Mouse (Mus musculus): ENCODE data around the gene Apol8.

Apol8 gene

DNA sequence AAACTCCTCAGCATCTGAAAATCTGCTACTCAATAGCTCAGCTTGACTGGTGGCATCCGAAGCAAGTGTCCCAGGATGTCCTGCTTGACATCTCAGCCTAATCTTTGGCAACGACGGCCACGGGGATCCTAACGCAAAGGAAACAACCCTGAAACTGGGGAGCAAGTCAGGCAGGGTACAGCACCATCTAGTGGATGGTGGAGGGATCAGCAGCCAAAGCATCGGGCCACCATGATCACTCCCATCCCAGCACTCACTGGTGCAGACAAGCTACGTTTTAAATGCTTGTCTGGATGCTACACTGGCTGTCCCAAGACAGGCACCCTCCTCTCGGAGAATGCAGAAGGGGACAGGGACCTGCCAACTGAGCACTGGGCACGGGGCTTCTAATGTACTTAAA is at the start of gene Apol8:
TSS of gene Apol8 (minus strand) at position 156 of the 400 bp plus-strand sequence.
- in situ Hi-C loops (cut with MboI, MseI), result no loop called here

DNA sequence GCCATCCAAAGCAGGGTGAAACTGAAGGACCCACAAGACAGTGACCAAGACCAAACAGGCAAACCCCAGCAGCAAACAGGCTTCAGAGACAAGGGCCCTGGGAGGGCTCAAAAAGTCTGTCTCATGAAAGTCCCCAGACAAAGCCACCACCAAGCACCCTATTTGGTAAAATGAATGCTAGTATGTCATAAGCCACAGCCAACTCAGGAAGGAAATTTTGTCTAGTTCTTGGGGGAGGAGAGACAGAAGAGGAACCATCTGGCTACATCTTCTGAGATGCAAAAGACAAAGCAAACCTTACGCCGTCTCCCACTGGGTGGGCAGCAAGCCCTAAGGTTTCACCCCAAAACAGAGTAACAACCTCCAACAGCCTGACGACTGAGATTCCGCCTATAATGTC is 48.9 kb upstream of the Apol8 start:
- in situ Hi-C loops (cut with MboI, MseI), result no loop called here

DNA sequence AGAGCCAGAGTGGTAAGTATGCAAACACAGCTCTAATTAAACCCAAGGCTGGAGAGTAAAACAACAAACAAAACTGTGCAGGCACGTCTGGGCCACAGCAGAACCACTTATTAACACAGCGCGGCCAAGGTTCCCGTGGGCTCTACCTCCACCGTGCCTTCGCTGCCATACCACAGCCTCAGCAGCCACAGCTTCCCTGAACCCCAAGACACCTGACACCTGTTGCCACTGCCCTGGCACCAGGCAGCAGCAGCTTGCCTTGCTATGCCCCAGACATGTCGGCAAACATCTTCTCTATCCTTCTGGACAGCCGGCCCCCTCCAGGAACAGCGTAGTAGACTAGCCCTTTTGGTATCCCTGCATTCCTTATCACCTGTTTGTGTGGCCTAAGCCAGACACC is 48.1 kb upstream of the Apol8 start:
- in situ Hi-C loops (cut with MboI, MseI), result loop anchor here (5.0 kb wide), 1 partner anchor 32 kb away; no protein-coding TSS in a partner anchor

DNA sequence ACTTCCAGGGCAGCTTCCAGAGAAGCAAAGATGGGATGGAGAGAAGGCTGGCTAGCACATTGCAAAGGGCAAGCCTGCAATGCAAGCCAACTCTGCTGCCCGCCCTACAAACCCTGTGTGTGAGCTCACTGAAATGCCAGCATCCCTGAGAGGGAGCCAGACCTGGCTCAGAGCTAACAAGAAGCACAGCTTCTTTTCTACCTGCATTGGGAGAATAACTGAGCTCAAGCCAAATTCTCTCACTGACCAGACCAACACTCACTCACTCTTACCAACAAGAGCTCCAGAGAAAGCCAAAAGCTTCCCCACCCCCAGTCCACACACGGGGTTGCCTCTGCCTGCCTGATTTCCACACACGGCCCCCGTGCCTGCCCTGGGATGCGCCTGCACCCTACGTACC is 47.7 kb upstream of the Apol8 start:
- in situ Hi-C loops (cut with MboI, MseI), result loop anchor here (5.0 kb wide), 1 partner anchor 33 kb away; no protein-coding TSS in a partner anchor

DNA sequence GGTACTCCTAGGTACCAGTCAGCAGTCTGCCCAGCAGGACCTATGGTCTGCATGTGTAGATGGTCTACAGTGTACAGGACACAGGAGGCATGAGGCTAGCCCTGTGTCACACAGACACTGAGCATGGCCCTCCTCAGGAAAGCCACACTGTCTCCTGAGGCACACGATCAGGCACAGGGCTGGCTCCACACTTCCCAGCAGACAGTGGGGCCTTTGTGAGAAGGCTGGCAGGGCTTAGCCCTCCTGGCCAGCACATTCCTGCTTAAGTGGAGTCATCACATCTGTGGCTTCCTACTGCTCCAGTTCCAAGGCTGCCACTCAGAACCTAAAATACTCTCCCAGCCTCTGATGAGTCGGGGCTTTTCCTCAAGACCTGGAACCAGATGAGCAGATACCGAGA is 46.9 kb upstream of the Apol8 start:
- in situ Hi-C loops (cut with MboI, MseI), result loop anchor here (5.0 kb wide), 1 partner anchor 34 kb away; no protein-coding TSS in a partner anchor

DNA sequence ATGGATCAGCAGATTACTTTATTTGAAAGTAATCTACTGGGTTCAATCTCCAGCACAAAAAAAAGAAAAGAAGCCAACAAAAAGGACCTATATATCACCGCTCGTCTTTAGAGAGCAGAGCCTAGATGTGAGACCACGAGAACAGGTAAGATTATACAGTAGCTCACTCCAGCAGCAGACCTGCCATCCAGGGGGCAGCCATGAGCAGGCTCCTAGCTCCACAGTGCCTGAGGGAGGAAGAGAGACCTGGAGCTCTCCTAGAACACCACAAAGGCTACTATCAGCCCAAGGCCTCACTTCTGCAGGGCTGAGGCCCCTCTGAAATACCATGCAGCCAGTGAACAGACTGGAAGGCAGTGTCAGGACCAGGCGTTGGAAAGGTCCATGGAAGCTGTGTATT is 46.2 kb upstream of the Apol8 start:
- in situ Hi-C loops (cut with MboI, MseI), result loop anchor here (5.0 kb wide), 1 partner anchor 34 kb away; no protein-coding TSS in a partner anchor

DNA sequence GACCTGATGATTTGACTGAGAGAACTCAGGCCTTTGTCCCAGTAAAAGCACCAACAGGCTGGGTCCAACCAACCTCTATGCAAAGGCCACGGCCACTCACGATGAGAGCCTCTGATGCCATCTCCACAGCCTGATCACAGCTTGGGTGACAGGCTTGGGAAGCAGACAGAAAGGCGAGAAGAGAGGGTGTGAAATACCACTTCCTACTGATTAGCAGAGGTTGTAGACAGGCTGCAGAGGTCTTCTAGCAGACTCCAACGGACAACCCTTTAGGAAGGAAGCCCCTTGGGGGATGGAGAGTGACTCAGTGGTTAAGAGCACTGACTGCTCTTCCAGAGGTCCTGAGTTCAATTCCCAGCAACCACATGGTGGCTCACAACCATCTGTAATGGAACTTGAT is 44.4 kb upstream of the Apol8 start:
- in situ Hi-C loops (cut with MboI, MseI), result loop anchor here (5.0 kb wide), 1 partner anchor 36 kb away; no protein-coding TSS in a partner anchor

DNA sequence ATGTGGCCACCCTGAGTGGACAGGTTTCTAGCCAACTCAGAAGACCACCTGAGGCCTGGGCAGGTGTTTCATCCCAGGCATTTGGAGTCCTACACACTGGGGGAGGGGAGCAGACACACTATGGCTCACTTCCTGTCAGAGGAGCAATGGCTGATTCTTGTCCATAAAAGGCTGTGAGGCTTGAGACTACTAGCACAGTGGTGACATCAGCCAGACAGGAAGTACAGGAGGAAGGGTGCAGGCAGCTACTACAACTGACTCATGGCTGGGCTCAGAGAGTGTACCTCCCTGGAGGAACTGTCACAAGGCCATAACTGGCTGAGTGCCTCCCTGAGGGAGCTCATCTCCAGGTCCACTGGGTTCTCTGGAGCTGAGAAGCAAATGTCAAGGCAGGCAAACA is 43.7 kb upstream of the Apol8 start:
- in situ Hi-C loops (cut with MboI, MseI), result loop anchor here (5.0 kb wide), 1 partner anchor 37 kb away; no protein-coding TSS in a partner anchor

DNA sequence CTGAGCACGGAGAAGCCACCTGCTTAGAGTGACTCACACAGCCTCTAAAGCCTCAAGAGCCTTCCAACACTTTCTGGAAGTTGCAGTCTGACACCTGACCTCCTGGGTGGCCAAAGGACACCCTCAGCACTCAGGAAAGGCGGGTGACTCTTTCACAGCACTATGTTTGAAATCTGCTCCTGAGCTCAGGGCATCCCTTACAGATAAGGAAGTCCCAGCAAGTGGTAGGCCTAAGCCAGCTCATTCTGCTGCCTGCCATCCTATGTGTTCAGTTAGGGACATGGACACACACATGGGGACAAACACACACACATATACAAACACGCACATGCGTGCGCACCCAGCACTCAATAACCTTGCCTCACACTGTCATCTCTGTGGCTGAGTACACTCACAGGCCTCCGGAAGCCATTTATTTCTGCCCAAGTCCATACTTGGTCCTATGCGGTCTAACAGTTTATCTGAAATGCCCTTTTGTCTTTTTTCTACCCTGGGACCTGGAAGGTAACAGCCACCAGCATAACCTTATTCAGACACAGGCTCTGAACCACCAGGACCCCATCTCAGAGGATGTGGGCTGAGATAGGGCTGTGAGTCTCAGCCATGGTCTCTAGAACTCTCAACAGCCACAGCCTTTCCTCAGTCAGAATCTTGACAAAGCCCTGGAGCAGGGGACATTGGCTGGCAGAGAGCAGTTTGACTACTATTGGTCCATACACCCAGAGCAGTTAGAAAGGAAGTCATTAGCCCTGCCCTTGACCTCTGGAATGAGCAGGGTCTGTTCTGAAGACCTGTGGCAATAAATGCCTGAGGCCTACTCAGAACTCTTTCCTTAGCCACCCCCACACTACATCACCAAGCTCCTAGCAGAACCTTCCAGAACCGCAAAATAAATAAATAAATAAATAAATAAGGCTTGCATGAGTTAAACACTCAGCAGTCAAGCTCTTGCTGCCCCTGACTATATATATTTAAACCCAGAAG is 43.0 kb upstream of the Apol8 start:
- in situ Hi-C loops (cut with MboI, MseI), result loop anchor here (5.0 kb wide), 1 partner anchor 38 kb away; no protein-coding TSS in a partner anchor

DNA sequence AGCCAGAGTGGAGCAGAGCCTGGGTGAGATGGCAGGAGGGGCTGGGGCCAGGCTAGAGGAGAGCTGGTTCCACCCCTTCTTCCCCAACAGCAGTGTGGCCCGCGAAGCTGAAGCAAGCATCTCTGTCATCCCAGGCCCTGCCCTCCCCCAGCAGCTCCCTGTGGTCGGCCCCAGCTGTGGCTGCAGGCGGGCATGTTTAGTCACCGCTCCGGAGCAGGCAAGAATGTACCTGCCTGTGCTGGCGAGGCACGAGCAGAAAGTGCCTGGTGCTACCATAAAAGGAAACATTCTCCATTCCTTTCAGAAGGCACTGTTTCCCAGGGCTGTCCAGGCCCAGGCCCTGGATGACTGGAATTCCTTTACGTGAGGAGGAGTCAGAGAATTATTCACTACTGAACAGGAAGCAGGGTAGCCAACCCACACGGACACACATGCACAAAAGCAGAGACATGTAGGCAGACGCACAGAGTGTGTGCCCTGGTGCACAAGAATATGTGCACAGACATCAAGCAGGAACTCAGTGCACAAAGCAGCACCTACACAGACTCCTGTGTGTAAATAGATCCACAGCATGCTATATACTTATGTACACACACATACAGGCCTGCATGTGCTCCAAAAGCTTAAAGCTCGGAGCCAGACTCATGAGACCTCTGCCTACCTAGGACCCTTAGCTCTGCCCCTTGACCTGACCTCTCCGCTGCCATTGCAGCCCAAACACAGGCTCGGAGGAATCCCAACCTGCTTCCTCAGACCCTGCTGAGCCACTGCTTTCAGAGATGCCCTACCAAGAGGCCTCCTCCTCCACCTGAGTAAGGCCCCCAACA is 42.1 kb upstream of the Apol8 start:
- in situ Hi-C loops (cut with MboI, MseI), result no loop called here

DNA sequence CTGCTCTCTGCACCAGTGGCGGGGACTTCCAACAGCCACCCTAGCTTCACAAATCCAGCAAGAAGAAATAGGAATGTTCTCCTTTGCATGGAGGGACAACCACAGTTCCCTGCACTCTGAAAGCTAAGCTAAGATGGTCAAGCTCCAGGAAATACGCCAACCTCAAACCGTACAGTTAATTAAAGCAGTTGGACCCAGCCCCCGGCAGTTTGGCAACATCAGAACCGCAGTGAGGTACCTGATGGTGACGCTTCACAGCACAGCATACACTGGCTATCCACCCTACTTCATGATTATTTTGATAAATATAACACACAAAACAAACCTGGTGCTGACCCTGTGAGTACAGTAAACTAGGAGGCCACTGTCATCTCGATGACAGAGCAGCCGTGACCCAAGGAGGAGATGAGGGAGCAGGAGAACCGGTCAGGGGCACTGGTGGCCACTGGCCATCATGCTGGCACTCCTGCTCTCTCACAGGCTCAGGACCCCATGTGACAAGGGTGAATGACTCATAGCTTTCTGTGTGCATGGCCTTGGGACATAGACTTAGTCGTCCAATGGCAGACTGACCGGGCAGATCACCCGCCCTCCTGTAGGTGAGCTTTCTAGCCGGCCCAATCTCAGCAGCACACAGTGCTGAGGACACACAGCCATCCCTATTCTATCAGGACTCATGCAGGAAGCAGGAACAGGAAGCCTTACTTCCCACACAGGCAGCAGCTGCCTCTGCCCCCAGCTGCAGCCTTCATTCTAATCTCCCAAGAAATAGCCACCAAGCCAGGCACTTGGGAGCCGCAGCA is 41.0 kb upstream of the Apol8 start:
- in situ Hi-C loops (cut with MboI, MseI), result no loop called here

DNA sequence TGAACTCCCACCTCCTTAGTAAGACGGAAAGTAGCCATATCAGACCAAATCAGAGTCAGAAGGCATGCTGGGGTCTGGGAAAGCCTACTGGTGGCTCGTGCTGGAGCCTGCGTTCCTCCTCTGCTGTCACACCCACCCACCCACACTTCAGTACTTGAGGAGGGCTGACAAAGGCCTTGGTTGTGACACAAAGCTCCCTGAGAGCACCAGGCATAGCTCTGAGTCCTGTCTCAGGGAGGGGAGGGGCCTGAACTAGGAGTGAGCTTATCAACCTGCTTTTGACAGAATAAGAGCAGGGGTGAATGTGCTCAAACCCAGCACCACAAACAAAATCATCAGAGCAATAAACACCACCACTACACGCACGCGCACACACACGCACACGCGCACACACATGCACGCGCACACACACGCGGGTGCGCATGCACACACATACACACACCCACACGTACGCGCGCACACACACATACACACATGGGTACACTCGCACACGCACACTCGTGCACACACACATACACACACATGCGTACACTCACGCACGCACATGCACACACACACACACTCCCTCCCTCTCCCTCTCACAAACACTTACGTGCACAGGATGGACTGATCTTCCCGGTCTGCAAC is 39.7 kb upstream of the Apol8 start:
- in situ Hi-C loops (cut with MboI, MseI), result no loop called here

DNA sequence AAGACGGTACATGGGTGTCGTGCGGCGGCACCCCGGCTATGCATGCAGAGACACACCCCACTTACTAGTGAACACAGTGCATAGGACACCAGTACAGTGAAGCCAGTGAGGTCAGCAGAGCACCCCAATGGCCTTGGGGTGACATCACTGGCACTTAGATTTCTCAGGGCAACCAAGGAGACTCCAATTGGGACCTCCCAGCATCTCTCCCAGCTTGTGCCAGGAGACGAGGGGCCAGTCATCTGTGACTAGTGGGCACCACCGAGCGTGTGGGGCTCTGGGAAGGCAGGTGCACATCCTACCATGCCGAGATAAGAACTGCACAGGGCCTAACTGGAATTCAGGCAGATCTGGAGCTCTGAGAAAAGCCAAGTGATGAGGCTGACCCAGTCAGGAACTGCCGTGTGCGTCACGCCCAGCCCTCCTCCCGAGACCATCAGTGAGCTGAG is 38.1 kb upstream of the Apol8 start:
- in situ Hi-C loops (cut with MboI, MseI), result no loop called here

DNA sequence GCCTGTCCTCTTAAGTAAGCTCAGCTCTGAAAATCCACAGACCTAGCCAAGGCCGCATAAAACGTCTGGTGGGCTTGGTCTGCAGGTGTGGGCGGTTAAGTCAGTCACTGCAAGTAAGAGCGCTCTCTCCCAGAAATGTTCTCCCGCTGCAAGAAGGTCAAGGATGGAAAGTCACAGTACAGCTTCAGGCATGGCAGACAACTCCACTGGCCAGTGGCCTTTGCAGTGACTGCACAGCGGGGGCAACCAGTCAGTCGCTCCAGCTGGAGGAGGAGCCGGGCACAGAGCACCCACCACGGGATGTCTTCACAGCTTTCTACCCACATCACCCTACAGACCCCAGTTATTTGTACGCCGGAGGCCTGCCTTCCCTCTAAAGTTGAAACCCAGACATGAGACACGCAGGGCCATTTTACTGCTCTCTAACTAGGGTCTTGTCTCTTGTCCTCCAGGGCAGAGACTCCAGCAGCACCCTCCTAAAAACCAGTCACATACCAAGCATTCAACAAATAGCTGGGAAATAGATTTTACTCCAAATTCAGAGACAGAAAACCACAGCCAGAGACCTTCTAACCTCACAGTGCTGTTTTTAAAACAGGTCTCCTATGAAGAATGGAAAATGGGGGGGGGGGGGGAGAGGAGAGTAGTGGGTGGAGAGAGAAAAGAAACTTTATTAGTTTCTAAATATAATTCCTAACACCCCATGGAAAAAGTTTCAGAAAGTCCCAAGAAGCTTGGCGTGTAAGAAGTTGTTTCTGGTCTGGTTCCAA is 37.5 kb upstream of the Apol8 start:
- in situ Hi-C loops (cut with MboI, MseI), result no loop called here

DNA sequence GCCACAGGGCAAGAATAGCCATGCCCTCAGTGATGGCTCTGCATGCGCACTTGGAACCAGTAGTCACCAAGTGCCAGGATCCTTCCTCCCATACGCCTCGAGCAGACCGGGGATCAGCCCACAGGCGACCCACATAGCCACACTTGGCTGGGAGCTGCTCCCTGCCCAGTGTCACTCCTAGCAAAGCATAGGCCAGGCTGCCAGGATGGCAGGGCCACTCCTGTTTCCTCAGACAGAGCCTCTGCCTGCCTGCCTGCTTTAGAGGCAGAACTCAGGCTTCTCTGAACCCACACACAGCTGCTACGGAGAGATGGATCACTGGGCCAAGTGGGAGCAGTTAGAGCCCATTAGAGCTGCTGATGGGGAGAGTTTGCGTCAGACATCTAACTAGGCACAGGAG is 36.8 kb upstream of the Apol8 start:
- in situ Hi-C loops (cut with MboI, MseI), result no loop called here

DNA sequence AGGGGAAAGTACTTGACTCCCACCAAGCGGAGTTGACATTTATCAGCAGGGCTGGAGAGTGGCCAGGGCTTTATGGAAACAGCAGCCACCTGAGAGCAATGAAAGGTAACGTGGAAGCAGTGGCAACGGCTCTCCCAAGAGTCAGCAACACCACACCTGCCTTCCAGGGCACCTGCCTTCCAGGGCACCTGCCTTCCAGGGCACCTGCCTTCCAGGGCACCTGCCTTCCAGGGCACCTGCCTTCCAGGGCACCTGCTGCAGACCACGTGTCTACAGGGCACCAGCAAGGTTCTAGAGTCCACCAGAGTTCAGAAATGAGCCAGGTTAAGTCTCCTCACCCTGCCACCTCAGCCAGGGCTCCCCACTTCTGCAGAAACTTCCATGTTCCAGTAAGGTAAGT is 36.3 kb upstream of the Apol8 start:
- in situ Hi-C loops (cut with MboI, MseI), result no loop called here

DNA sequence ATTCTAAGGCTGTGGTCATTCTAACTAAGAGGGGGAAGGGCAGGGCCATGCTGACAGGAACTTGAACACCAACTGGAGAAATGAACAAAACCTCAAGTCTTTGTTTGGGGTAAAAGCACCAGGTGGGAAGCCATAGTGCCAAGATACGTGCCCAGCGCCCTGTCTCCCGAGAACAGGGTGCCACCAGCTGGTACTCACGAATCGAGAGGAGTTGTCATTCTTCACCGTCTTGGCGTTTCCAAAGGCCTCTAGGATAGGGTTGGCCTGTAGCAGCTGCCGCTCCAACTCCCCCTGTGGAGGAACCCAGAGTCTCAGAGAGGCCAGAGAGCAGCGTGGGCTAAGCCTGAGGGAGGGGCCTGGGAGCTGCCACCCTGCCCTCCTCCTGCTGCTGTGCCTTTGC is 35.3 kb upstream of the Apol8 start:
- in situ Hi-C loops (cut with MboI, MseI), result no loop called here

DNA sequence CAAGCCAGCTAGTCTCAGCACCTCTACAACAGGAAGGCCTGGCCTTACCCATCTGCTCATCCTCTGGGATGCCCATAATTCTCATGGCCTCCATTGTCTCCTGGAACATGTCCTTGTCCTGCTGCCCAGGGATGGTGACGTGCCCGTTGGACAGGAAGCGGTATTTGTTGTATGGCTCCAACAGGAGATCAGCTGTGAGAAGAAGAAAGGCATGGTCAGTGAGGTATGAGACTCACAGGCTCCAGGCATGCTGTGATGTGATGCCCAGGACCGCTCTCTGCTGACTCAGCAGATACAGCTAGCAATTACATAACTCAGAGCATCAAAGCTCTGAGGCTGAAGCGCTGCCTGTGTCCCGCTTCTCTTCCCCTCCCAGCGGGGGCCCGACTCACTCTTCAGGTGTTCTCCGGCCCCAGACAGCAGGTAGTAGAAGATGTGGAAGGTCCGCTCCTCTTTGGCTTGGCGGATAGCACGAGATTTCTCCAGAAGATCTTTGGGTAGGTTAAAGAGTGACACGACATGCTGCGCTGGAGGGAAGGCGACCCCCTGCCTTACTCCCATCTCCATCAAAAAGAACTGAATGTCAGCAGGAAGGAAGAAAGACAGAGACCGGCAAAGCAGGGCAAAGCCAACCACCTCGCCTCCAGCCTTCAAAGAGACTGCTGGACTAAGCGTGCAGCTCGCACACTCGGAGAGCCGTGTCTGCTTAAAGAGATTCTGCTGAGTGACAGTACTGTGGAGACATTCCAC is 34.0 kb upstream of the Apol8 start:
- in situ Hi-C loops (cut with MboI, MseI), result no loop called here

DNA sequence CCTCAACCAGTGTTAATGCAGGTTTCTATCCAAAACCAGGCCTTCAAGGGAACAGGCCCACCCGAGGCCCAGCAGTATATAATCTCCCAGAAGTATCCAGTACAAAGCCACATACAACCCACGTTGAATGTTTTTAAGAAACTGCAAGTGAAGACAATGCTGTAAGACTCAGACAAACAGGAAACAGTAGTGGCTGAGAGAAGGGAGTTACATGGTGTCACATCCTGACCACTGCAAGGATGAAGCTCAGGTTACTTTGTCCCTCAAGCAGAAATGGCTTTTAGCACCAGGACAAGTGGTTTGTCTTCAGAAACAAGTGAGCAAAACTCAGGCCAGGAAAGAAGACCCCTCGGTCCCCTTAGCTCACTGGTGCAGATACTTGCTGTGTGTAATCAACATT is 32.4 kb upstream of the Apol8 start:
- in situ Hi-C loops (cut with MboI, MseI), result no loop called here
